Mouse (Mus musculus): ENCODE data around the gene Top2a. TPM values are rescaled to one million over a fixed set of nuclear protein-coding genes. Genes with fewer than 3 reads are reported as not detected.

The Top2a gene
- polyA plus RNA-seq (2014; fragmentation: Nextera tagmentation; extraction: Ambion mirVana), result 338 and 339 TPM in 2 replicates

GRCm38 (mm10) chr11:99023500-99024467 is at the start of gene Top2a:
Top2a (minus strand) TSS chr11:99024189.
- Histone ChIP-seq H3K27me3 (ENCODE audit: control insufficient read depth, insufficient read depth, low read length) (no peaks in the 10 kb centered on the region), H3K4me3 (ENCODE audit: low read depth, low read length) (peak within 1 kb of the TSS; percentile 82), H3K4me2 (ENCODE audit: low read depth) (peak within 1 kb of the TSS; percentile 45), H3K9me3 (ENCODE audit: control insufficient read depth, low read length) (no peaks in the 10 kb centered on the region), H3K36me3 (ENCODE audit: control insufficient read depth, insufficient read depth, low read length) (peaks cover 9% of the 10 kb centered on the region), H3K9ac (ENCODE audit: low read length) (peak within 1 kb of the TSS; percentile 83), H3K27ac (ENCODE audit: low read depth, low read length) (no peak within 1 kb of the TSS), H3K4me1 (ENCODE audit: control insufficient read depth, insufficient read depth, low read length) (peaks cover 8% of the 10 kb centered on the region; the same call in 1 of the 2 replicates)
- DNase-seq (ENCODE audit: low spot score) (peak; percentile 95), ATAC-seq (ENCODE audit: insufficient read depth, low FRiP score, low TSS enrichment) (peak; percentile 93)
- under 1% methylated on average over 54 of the region's 54 CpGs for WGBS

- ATAC-seq (ENCODE audit: insufficient read depth, low FRiP score, low TSS enrichment), result no peak
- no peak overlapping the region for H3K4me3 ChIP-seq (ENCODE audit: low read depth, low read length)
- WGBS, result 61% methylated on average over 5 of the region's 5 CpGs
- no peaks in the 10 kb centered on the region for H3K9me3 ChIP-seq (ENCODE audit: control insufficient read depth, low read length)
- no peaks in the 10 kb centered on the region for H3K27me3 ChIP-seq (ENCODE audit: control insufficient read depth, insufficient read depth, low read length)
- no peak overlapping the region for H3K27ac ChIP-seq (ENCODE audit: low read depth, low read length)
- H3K4me1 ChIP-seq (ENCODE audit: control insufficient read depth, insufficient read depth, low read length), result peaks cover 9% of the 10 kb centered on the region; the same call in 1 of the 2 replicates
- no peak overlapping the region for H3K4me2 ChIP-seq (ENCODE audit: low read depth)
- no peak for DNase-seq (ENCODE audit: low spot score)
- no peaks in the 10 kb centered on the region for H3K36me3 ChIP-seq (ENCODE audit: control insufficient read depth, insufficient read depth, low read length)
- no peak overlapping the region for H3K9ac ChIP-seq (ENCODE audit: low read length)
Observed at GRCm38 (mm10) chr11:99073781-99074180, 49.8 kb upstream of the Top2a start.

GRCm38 (mm10) chr11:99071866-99072265 is 47.9 kb upstream of the Top2a start:
- H3K4me1 ChIP-seq (ENCODE audit: control insufficient read depth, insufficient read depth, low read length), result peaks cover 9% of the 10 kb centered on the region; the same call in 1 of the 2 replicates

DNA sequence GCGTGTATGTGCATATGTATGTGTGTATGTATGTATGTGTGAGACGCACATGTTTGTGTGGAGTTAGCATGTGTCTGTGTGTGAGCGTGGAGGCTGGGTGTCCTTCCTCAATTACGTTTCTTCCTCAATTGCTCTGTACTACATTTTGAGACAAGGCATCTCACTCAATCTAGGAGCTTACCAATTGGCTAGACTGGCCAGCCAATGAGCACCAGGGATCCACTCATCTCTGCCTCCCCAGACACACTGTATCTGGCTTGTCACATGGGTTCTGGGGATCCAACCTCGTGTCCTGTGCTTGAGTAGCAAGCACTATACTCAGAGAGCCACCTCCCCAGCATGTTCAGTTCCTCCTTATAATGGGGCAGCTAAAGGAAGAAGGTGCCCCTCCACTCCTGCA is 44.5 kb upstream of the Top2a start:
- no peak for ATAC-seq (ENCODE audit: insufficient read depth, low FRiP score, low TSS enrichment)

More at GRCm38 (mm10) chr11:99071866-99072265, 47.9 kb upstream of the Top2a start:
- H3K9me3 ChIP-seq (ENCODE audit: control insufficient read depth, low read length), result no peaks in the 10 kb centered on the region
- H3K4me2 ChIP-seq (ENCODE audit: low read depth), result no peak overlapping the region
- no peak overlapping the region for H3K9ac ChIP-seq (ENCODE audit: low read length)
- ATAC-seq (ENCODE audit: insufficient read depth, low FRiP score, low TSS enrichment) (peak; percentile 27; the same call in 1 of the 2 replicates), DNase-seq (ENCODE audit: low spot score) (peak; percentile 75)
- H3K36me3 ChIP-seq (ENCODE audit: control insufficient read depth, insufficient read depth, low read length), result no peaks in the 10 kb centered on the region
- WGBS, result 6% methylated on average over 6 of the region's 6 CpGs
- no peaks in the 10 kb centered on the region for H3K27me3 ChIP-seq (ENCODE audit: control insufficient read depth, insufficient read depth, low read length)
- no peak overlapping the region for H3K4me3 ChIP-seq (ENCODE audit: low read depth, low read length)
- H3K27ac ChIP-seq (ENCODE audit: low read depth, low read length), result no peak overlapping the region

GRCm38 (mm10) chr11:99067591-99067990 is 43.6 kb upstream of the Top2a start:
- no peaks in the 10 kb centered on the region for H3K9me3 ChIP-seq (ENCODE audit: control insufficient read depth, low read length)
- H3K4me3 ChIP-seq (ENCODE audit: low read depth, low read length), result no peak overlapping the region
- H3K36me3 ChIP-seq (ENCODE audit: control insufficient read depth, insufficient read depth, low read length), result no peaks in the 10 kb centered on the region
- H3K27me3 ChIP-seq (ENCODE audit: control insufficient read depth, insufficient read depth, low read length), result no peaks in the 10 kb centered on the region
- H3K4me2 ChIP-seq (ENCODE audit: low read depth), result no peak overlapping the region
- no peak for DNase-seq (ENCODE audit: low spot score)
- ATAC-seq (ENCODE audit: insufficient read depth, low FRiP score, low TSS enrichment), result no peak
- no peak overlapping the region for H3K27ac ChIP-seq (ENCODE audit: low read depth, low read length)
- 83% methylated on average over 8 of the region's 8 CpGs for WGBS
- peaks cover 9% of the 10 kb centered on the region; the same call in 1 of the 2 replicates for H3K4me1 ChIP-seq (ENCODE audit: control insufficient read depth, insufficient read depth, low read length)
- H3K9ac ChIP-seq (ENCODE audit: low read length), result no peak overlapping the region

More for the DNA sequence above, 44.5 kb upstream of the Top2a start:
- 85% methylated on average over 5 of the region's 5 CpGs for WGBS
- no peak overlapping the region for H3K27ac ChIP-seq (ENCODE audit: low read depth, low read length)
- H3K27me3 ChIP-seq (ENCODE audit: control insufficient read depth, insufficient read depth, low read length), result no peaks in the 10 kb centered on the region
- H3K36me3 ChIP-seq (ENCODE audit: control insufficient read depth, insufficient read depth, low read length), result no peaks in the 10 kb centered on the region
- H3K4me2 ChIP-seq (ENCODE audit: low read depth), result no peak overlapping the region
- H3K9me3 ChIP-seq (ENCODE audit: control insufficient read depth, low read length), result no peaks in the 10 kb centered on the region
- no peak overlapping the region for H3K4me3 ChIP-seq (ENCODE audit: low read depth, low read length)
- no peak overlapping the region for H3K9ac ChIP-seq (ENCODE audit: low read length)
- peaks cover 9% of the 10 kb centered on the region; the same call in 1 of the 2 replicates for H3K4me1 ChIP-seq (ENCODE audit: control insufficient read depth, insufficient read depth, low read length)
- DNase-seq (ENCODE audit: low spot score), result no peak

- 25% methylated on average over 2 of the region's 2 CpGs for WGBS
- ATAC-seq (ENCODE audit: insufficient read depth, low FRiP score, low TSS enrichment), result no peak
- Histone ChIP-seq H3K9me3 (ENCODE audit: control insufficient read depth, low read length) (no peaks in the 10 kb centered on the region), H3K4me1 (ENCODE audit: control insufficient read depth, insufficient read depth, low read length) (peaks cover under 1% of the 10 kb centered on the region; the same call in 1 of the 2 replicates), H3K27me3 (ENCODE audit: control insufficient read depth, insufficient read depth, low read length) (no peaks in the 10 kb centered on the region), H3K36me3 (ENCODE audit: control insufficient read depth, insufficient read depth, low read length) (no peaks in the 10 kb centered on the region), H3K4me2 (ENCODE audit: low read depth) (no peak overlapping the region), H3K9ac (ENCODE audit: low read length) (no peak overlapping the region), H3K4me3 (ENCODE audit: low read depth, low read length) (no peak overlapping the region), H3K27ac (ENCODE audit: low read depth, low read length) (no peak overlapping the region)
- peak; percentile 69 for DNase-seq (ENCODE audit: low spot score)
Observed at GRCm38 (mm10) chr11:99065979-99066378, 42.0 kb upstream of the Top2a start.

- 80% methylated on average over 3 of the region's 3 CpGs for WGBS
Observed at GRCm38 (mm10) chr11:99065353-99065752, 41.4 kb upstream of the Top2a start.

DNA sequence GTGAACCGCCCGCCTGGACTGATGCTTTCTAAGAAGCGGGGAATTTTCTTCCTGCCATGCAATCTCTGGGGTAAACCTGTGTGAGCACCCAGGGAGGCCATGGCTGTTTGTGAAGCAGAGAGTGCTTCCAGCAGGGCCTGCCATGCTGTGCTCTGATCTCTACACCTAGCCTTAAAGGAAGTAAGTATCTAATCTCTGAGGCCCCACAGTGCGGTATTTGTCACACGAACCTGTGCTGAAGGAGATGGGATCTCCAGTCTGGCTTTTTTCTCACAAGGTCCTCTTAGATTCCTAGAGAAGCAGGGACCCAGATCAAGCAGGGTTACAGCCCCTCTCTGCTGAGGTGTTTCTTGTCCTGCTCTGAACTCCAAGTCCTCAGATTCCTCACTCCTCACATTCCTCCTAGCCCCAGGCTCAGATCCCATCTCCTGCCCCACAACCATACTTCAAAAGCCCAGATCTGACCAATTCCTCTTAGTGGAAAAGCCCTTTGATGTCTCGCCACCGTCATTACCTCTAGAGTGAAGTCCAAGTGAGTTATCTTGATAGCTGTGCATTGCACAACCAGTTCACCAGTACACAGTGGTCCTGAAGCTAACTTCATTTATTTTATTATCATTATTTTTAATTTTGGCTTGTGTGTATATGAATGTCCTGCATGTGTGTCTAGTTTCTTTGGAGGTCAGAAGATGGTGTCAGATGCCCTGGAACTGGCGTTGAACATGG is 39.6 kb upstream of the Top2a start:
- Histone ChIP-seq H3K4me3 (ENCODE audit: low read depth, low read length) (no peak overlapping the region), H3K27me3 (ENCODE audit: control insufficient read depth, insufficient read depth, low read length) (no peaks in the 10 kb centered on the region), H3K4me2 (ENCODE audit: low read depth) (no peak overlapping the region), H3K27ac (ENCODE audit: low read depth, low read length) (no peak overlapping the region), H3K9me3 (ENCODE audit: control insufficient read depth, low read length) (no peaks in the 10 kb centered on the region), H3K36me3 (ENCODE audit: control insufficient read depth, insufficient read depth, low read length) (no peaks in the 10 kb centered on the region), H3K9ac (ENCODE audit: low read length) (no peak overlapping the region), H3K4me1 (ENCODE audit: control insufficient read depth, insufficient read depth, low read length) (no peaks in the 10 kb centered on the region)
- DNase-seq (ENCODE audit: low spot score) (no peak), ATAC-seq (ENCODE audit: insufficient read depth, low FRiP score, low TSS enrichment) (no peak)
- 33% methylated on average over 8 of the region's 8 CpGs for WGBS

More at GRCm38 (mm10) chr11:99065353-99065752, 41.4 kb upstream of the Top2a start:
- no peaks in the 10 kb centered on the region for H3K36me3 ChIP-seq (ENCODE audit: control insufficient read depth, insufficient read depth, low read length)
- H3K27me3 ChIP-seq (ENCODE audit: control insufficient read depth, insufficient read depth, low read length), result no peaks in the 10 kb centered on the region
- no peak overlapping the region for H3K9ac ChIP-seq (ENCODE audit: low read length)
- DNase-seq (ENCODE audit: low spot score) (no peak), ATAC-seq (ENCODE audit: insufficient read depth, low FRiP score, low TSS enrichment) (no peak)
- no peak overlapping the region for H3K4me2 ChIP-seq (ENCODE audit: low read depth)
- H3K27ac ChIP-seq (ENCODE audit: low read depth, low read length), result no peak overlapping the region
- H3K9me3 ChIP-seq (ENCODE audit: control insufficient read depth, low read length), result no peaks in the 10 kb centered on the region
- H3K4me3 ChIP-seq (ENCODE audit: low read depth, low read length), result no peak overlapping the region
- no peaks in the 10 kb centered on the region for H3K4me1 ChIP-seq (ENCODE audit: control insufficient read depth, insufficient read depth, low read length)

Measured in neural tube, embryonic 11.5 days (tissue).